Mouse (Mus musculus): ENCODE data around the gene Ncan.

- TF ChIP-seq POLR2A (IDR thresholded peaks at IDR 0.05; ENCODE audit: low read depth, low read length) (no peak), CTCF (IDR thresholded peaks at IDR 0.05; ENCODE audit: borderline replicate concordance, insufficient read depth, low read length) (no peak)
Observed at GRCm38 (mm10) chr8:70150158-70150557, 29.5 kb upstream of the Ncan start.

Measured in embryonic fibroblast, embryonic 13.5 days (primary cell).